Mouse (Mus musculus) G1E (cell line): ENCODE data around the gene A2m.

Experiments used
- CTCF ChIP-seq: IDR thresholded peaks from 2 replicates; pipeline ENCODE4 v1.5.1; 2012; ENCODE audit warnings: low read depth, low read length, inconsistent platforms, mixed read lengths
- GATA1 ChIP-seq: IDR thresholded peaks from 2 replicates; pipeline ENCODE4 v1.6.1; 2012; ENCODE audit warnings: borderline replicate concordance, low read length, inconsistent platforms, mixed read lengths
- GATA2 ChIP-seq: IDR thresholded peaks from 2 replicates; pipeline ENCODE4 v1.6.1; 2012; ENCODE audit warnings: low read depth, low read length, inconsistent platforms, borderline replicate concordance
- TAL1 ChIP-seq: conservative IDR thresholded peaks from 2 replicates; pipeline ENCODE4 v1.6.1; 2012; ENCODE audit warnings: low read depth, low read length, inconsistent platforms, mixed read lengths

GRCm38 (mm10) chr6:121590131-121590530 lies 45.0 kb upstream of the A2m start:
- TF ChIP-seq CTCF (no peak), GATA1 (no peak), GATA2 (no peak), TAL1 (no peak)
